Mouse (Mus musculus): ENCODE data around the gene Ptpro.

- TF ChIP-seq CTCF (IDR thresholded peaks at IDR 0.05; ENCODE audit: extremely low read depth, insufficient read depth, low read length) (no peak), POLR2A (IDR thresholded peaks at IDR 0.05; ENCODE audit: extremely low read depth, insufficient read depth, low read length) (no peak)
Measured at GRCm38 (mm10) chr6:137503462-137503861, 251.3 kb downstream of the Ptpro start.

All from cortical plate, adult 2 months (tissue).